Mouse (Mus musculus): Measurements from ENCODE around the gene Gpkow.
A peak's percentile ranks its signal among the peaks of the same experiment; 100 is the strongest.

Gpkow gene

DNA sequence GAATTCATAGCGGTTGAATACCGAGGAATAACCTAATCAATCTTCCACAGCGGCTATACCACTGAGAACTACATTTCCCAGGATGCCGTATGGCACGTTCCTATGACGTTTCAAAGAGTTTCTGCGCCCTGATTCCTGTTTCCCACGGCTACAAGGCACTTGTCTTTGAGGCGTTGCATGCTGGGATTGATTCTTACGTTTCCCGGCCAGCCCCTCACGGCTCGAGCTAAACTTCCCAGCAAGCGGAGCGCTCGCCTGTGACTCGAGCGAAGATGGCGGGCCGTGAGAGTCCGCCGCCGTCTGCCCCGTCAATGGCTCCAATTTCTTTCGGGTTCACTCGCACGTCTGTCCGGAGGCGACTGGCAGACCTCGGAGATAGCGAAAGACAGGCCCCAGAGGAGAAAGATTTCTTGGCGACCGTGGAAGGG lies at the start of gene Gpkow:
Gene Gpkow, plus strand, starts transcription at position 178 of the 428 bp plus-strand sequence.
- peak; percentile 94 for DNase-seq (ENCODE audit: low spot score)

DNA sequence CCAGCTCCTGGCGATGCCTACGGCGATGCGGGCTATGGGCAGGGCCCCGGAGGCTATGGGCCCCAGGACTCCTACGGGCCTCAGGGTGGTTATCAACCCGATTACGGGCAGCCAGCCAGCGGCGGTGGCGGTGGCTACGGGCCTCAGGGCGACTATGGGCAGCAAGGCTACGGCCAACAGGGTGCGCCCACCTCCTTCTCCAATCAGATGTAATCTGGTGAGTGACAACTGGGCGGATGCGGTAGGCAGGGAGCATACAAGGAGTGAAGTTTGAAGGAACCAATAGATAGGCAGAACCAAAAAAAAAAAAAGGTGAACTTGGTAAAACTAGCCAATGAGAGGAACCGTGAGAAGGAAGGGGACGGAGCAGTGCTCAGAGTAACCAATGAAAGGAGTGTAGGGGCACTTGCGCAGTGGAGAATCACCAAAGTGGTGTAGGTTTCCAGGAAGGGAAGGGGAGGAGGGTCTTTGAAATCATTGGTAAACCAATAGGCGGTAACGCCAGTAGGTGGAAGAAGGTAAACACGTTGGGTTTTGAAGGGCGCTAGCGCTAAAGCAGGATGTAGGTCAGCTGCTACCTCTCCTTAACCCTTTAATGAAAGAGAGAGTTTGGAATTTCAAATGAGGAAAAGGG lies 48.1 kb upstream of the Gpkow start:
- peak; percentile 89 for DNase-seq (ENCODE audit: low spot score)

DNA sequence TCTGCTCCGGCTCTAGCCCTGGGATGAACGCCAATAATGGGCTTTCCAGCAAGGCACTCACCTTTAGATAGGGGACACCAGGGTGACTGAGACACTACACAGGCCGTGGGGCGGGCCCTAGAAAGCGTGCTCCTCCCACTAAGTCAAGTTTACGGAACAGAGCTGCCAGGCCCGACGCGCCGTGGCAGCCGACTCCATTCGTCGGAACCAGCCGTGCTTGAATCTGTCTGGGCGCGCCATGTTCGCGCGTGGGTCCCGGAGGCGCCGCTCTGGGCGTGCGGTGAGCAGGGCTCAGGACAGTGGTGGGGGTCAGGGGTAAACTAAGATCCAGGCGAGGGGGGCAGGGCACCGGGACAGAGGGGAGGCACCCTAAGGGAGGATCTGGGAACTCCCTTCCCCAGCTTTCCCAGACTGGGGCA lies 39.7 kb upstream of the Gpkow start, which contains the start of gene Prickle3:
Gene Prickle3, plus strand, starts transcription at position 40 of the 419 bp plus-strand sequence.
- no peak for DNase-seq (ENCODE audit: low spot score)

DNA sequence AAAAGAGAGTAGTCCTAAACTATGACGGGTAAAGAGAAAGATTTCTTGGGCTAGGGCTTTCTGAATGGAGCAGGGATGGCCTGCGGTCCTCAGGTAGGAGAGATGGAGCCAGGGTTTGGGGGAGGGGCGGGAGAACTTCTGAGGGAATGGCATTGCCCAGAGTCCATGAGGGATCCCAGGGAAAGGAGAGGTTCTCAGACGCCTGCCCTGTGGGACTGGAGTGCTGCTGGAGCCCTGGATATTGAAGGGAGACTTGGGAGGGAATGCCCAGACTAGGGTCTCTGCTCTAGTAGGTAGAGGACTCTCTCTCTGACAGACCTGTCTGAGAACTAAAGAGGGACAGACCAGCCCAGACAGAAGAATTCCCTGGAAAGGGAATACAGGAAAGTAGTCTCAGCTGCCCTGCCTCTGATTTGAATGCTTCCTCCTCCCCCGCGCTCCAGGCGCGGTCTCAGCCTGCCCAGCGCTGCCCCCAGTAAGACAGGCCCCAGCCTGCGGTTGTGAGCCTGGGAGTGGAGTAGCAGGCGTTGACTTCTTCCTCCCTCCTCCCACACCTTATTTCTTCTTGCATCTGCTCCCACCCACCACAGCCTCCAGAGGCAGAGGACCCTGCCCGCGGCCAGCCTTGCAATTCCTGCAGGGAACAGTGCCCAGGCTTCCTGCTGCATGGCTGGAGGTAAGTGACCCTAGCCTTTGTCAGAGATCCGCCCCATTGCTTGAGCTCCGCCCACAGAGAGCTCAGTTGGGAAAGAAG lies 38.7 kb upstream of the Gpkow start:
- peak; percentile 63 for DNase-seq (ENCODE audit: low spot score)

DNA sequence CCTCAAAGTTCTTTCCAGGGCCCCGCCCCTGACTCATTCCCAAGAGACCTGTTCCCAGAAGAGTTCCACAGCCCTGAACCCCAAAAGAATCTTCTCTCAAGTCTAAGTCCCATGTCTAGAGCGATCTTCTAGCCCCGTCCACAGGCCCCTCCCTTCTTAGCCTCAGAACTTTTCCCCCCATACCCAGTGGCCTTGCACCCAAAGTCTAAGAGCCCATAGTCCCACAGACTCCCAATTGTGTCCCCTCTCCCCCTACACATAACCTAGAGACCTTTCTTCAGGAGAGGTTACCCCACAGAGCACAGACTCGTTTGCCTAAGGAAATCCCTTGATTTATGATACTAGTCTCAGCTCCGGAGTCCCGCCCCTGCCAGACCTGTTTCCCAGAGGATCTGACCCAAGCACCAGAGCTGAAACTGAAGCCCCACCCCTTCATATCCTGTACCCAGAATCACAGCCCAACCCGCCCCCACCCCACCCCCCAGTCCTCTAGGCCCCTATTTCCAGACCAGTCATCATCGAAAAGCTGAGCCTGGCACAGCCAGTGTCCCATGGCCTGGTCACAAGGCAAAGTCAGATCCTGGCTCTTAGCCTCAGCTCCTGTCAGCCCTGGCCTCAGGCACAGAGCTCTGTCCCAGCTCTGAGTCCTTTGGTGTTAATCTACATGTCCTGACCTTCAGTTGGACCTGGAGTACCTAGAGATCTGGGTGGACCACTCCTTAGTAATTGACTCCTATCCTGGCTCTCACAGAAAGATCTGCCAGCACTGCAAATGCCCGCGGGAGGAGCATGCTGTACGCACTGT lies 37.9 kb upstream of the Gpkow start:
- DNase-seq (ENCODE audit: low spot score), result no peak

DNA sequence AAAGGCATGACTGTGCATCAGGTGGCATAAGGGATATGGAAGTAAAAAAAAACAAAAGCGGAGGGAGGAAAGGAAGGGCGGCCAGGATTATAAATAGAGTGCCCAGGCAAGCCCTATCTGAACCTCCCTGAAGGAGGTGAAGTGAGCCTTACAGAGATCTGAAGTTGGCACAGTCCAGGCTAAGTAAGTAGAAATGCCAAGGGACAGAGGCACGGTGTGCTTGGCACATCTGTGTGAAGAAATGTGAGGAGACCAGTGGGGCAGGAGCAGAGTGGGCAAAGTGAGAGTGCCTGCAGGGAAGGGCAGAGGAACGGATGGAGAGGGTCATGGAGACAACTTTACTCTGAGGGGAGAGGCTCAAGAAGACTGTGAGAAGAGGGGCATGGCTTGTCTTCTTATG lies 35.8 kb upstream of the Gpkow start:
- DNase-seq (ENCODE audit: low spot score), result no peak

DNA sequence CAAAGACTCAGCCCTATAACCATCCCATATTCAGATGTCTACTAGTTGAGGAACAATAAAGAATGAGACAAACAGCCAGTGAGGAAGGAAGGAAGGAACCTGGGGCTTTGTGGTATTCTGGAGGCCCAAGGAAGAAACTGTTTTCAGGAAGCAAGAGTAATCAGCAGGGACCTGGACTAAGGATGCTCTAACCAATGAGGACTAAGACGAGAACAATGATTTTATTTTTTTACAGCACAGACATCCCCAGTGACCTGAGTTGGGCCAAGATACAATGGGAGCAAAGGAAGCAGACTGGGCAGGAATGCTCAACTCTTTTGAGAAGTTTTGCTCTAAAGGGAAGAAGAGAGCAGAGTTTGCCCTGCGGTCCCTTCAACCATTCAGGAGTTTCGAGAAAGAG lies 34.0 kb upstream of the Gpkow start:
- no peak for DNase-seq (ENCODE audit: low spot score)

DNA sequence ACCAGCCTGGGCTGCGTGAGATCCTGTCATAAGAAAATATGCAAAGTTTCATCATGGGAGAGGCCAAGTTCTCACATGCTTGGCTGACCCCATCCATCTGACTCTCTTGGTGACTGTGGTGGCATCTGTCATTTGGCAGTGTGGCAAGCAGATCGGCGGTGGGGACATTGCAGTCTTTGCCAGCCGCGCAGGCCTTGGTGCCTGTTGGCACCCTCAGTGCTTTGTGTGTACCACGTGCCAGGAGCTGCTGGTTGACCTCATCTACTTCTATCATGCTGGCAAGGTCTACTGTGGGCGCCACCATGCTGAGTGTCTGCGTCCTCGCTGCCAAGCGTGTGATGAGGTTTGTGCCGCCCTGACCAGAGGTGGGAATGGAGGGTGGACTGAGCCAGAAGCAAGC lies 32.1 kb upstream of the Gpkow start:
- no peak for DNase-seq (ENCODE audit: low spot score)

DNA sequence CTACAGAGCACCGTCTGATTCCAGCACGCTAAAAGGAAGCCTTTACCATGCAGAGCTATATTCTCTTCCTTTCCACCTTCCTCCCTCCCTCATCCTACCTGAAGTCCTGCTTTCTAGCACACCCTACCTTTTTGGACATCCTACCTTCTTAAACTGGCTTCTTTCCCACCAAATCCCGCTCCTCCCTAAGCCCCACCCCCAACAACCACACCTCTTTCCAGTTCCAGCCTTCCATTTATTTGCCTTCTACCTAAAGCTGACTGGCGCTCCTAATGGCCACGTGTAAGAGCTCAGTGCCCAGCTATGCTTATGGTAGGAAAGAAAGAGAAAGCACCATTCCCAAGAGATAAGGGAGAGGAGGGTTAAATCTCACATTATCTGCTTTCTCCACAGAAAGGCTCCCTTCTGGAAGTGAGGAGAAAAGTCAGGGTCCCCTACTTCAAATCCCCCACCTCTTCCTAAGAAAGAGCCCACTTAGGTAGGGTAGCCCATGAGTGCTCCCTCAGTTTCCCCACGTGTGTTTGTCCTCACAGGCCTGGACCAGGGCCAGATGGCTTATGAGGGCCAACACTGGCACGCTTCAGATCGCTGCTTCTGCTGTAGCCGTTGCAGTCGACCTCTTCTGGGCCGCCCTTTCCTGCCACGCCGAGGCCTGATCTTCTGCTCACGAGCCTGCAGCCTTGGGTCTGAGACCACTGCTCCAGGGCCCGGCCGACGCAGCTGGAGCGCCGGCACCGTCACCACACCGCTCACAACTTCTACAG lies 31.0 kb upstream of the Gpkow start:
- no peak for DNase-seq (ENCODE audit: low spot score)

DNA sequence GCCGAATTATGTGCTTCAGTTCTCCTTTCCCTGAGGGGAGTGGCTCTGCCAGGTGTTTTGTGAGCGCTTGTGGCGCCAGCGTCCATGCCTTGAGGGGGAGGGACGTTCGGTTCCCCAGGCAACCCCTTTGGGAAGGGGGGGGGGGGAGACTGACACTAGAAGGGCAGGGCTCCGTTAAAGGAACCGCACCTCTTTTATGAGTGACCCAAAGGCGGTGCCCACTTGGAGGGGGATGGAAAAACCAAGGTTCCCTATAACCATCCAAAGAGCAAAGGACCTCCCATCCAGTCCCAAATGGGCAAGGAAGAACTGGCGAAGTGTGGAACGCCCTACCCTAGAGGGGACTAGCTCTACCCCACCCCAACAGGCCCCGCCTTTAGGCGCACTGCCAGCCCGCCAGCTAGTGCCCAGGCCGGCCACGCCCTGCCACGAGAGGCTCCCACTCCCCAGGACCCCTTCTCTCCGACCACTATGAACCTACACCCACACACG lies 26.5 kb upstream of the Gpkow start:
- peak; percentile 61 for DNase-seq (ENCODE audit: low spot score)

DNA sequence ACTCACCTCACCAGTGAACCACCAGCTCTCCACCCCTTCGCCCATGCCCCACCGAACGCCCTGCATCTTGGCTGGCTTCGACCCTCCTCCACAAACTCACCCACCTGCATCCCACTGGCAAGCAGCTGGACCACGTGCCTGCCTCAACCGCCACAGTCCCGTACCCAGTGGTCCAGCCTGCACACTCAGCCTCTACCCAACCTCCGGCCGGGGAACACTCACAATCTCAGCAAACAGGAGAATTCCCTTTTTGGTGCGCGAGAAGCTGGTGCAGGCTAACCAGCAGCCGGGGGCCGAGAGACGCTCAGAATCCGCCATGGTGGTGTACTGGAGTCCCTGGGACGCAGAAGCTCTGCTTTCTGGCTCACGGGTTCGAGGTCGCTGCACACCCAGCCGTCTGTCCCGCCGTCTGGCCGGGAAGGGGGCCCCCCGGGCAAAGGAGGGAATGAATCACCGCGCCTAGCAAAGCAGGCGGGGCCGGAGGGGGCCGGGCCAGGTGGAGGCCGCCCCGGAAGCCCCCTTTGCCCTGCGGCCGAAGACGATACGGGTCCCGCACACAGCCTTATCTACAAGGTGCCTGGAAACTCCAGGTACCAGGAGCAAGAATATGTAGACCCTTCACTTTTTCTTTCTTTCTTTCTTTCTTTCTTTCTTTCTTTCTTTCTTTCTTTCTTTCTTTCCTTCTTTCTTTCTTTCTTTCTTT lies 25.9 kb upstream of the Gpkow start, which contains the start of gene Plp2:
Gene Plp2, minus strand, starts transcription at position 470 of the 703 bp plus-strand sequence.
- peak; percentile 23 for DNase-seq (ENCODE audit: low spot score)

DNA sequence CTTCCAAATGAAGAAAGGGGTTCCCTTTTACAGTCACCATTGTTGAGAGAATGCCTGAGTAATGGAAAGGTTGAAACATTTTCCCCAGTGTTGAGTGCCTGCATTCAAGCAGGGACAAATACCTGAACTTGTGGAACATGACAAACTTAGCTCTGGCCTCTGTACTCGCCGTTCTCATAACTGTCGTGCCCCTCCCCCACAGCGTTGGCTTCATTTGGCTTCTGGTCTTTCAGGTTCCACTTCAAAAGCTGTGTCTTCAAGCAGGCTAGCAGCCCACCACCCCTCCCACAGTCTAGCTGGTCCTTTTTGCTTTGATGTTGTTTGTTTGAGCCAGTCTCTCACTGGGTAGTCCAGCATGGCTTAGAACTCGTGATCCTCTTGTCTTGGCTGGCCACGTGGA lies 24.2 kb upstream of the Gpkow start:
- no peak for DNase-seq (ENCODE audit: low spot score)

DNA sequence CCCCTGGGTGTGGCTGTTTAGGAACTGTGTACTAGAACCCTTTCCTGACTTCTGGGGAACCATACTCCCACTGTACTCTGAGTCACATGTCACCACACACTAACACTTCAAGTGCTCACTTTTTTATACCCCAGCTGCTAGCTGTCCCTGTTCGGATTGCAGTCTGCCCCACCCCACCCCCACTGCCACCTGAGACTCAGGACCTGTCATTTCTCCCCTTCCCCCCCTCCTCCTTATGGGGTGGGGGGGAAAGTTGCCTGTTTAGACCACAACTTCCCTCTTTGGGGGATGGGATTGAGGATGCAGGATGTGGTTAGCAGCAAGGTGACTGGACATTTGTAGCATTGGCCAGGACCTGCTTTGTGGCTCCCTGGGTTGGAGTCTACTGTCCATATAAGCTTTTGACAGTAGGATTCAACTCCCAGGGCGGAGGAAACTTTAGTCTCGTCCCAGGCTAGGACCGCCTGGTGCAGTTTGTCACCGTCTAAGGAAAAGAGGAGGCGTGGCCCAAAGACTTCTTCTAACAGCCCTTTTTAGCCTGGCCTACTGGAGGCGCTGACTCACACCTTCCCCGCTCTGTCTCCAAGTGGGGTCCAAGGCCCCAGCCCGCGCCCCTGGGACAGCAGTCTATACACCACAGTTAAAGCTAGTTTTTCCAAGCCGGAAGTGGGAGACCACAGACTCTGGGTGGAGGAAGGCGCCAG lies 23.2 kb upstream of the Gpkow start:
- DNase-seq (ENCODE audit: low spot score), result peak; percentile 40

DNA sequence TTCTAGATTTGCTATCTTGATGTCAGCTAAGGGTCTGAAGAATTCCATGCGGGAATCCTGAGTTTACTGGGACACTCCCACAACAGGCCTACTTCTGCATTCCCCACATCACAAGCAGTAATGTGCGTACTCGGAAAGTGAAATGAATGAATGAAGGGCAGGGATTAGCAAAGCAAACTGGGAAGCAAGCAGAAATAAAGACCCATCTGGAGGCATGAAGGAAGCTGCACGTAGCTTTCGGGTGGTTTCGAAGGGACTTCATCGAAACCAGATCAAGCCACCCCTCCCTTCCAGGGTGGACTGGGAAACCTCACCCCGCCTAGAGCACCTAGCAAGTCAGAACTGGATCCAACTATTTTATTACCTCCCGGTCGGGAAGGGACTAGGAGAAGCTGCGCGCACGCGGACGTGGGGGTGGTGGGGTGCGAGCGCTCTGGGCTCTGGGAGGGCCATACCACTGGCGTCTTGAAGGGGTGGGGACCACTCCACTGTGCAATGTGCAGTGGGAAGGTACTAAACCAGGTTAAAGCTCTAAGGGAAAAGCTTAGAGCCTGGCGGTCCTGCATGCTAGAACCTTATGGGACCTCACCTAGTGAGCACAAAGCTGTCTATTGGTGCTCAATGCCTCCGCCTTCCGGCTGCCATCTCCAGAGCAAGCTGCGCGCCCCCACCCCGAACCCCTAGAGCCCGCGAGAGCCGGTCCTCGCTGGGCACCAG lies 22.5 kb upstream of the Gpkow start:
- DNase-seq (ENCODE audit: low spot score), result peak; percentile 21

DNA sequence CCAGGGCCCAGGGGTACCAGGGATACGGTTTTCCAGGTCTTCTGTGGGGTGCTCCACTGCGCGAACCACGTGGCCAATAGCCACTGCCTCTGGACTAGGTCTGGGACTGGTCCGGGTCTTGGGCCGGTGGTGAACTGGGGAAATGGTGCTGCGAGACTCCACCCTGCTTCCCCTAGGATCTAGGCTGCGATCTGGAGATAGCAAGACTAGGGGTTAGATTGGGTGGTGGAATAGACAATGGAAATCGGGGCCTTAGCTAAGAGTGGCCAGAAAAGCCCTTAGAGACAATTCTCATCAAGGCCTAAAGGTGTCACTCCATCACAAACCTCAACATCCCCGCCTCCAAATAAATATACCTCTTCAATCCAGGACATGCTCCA lies 21.9 kb upstream of the Gpkow start:
- no peak for DNase-seq (ENCODE audit: low spot score)

DNA sequence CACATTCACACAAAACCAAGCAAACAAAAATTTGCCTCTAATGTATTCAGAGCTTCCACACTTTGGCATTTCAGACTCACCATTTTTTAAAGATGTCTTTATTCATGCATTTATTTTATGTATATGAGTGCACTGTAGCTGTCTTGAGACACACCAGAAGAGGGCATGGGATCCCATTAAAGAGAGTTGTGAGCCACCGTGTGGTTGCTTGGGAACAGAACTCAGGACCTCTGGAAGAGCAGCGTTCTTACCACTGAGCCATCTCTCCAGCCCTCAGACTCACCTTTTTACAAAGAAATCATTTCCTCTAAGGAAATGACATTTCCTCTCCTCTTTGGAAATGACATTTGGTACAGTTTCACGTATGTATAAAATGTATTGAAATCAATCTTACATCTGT lies 17.9 kb upstream of the Gpkow start:
- no peak for DNase-seq (ENCODE audit: low spot score)

DNA sequence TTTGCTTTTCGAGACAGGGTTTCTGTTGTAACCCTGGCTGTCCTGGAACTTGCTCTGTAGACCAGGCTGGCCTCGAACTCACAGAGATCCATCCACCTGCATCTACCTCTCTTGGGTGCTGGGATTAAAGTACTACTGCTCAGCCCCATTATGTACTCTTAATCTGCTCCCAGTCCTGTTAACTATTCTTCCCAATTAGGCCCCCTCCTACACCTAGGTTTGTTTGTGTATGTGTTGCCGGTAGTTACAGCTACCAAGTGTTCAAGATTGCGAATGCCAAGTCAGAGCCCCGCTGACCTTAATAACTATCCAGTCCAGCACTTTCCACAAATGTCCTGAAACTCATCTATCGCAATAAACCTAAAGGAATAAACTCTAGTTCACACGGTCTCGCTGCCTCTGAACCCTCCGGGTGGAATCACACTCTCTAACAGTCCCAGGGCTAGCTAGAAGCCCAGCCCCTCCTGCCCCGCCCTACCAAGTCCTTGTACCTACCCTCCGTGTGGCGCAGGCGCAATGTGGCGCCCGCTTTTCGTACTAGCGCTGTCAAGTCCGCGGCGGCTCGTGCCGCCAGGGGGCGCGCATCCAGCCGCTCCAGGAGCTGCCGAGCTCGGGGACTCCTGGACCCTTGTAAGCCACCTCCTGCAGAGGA lies 17.4 kb upstream of the Gpkow start:
- peak; percentile 92 for DNase-seq (ENCODE audit: low spot score)

DNA sequence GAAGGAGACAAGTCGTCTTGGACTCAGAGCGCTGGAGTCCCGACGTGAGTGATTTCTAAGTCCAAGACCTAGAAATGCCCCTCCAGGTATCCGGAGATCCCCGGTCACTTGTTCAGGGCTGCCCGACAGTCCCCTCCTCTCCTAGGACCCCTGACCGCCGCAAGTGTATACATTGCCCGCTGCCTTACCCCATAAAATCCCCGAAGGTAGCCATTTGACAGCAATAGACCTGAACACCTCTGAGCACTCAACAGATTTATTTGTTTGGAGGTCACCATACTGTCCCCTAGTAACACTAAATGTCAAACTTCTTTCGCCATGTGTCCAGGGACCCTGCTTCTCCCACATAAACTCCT lies 16.9 kb upstream of the Gpkow start:
- DNase-seq (ENCODE audit: low spot score), result no peak

DNA sequence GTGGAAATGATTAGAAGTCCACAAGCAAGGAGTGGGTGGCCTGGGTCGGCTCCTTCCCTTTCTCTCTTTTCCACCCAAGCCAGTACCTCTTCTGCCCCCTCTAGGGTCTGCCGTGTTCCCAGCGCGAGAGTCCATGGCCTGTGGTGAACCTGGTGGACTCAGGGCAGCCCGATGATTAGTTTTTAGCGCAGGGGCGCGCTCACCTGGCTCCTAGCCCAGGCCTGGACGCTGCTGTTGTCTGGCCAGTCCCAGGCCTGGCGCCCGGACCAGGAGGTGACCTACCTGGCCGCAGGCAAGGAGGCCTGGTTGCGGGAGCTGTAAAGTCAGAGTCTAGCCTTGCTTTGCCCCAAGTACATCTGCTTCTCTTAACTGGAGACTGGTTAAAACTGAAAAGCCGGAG lies 16.1 kb upstream of the Gpkow start, which contains the start of gene Magix:
Gene Magix, minus strand, starts transcription at position 388 of the 400 bp plus-strand sequence.
- DNase-seq (ENCODE audit: low spot score), result no peak

All from embryo, embryonic 10.5 days (tissue).